Mouse (Mus musculus): ENCODE results near the gene Tecr.
A peak's percentile ranks its signal among the peaks of the same experiment; 100 is the strongest.
"Not testable (repeated sequence)": the region's sequence is repeated elsewhere in the genome, so short reads cannot be mapped to it uniquely, and the experiment has no call there.

Gene Tecr

DNA sequence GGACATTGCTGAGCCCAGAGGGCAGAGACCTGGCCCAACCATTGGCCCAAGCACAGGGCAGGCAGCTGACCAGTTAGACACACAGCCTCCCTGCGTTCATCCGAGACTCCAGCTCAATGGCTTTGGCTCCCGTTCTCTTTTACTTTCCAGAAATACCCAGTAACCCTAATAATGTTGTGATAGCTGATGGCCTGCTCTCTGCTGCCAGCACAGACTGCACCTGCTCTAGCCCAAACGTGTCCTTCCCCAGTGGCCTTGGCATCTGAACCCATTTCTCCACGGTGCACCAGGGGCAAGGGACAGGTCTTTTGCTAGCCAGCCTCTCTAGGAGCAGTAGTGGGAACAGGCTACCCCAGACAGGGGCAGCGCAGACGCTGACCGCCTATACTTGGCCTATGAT is 26.9 kb downstream of the Tecr start:
- no peak for DNase-seq (ENCODE audit: low read depth)

DNA sequence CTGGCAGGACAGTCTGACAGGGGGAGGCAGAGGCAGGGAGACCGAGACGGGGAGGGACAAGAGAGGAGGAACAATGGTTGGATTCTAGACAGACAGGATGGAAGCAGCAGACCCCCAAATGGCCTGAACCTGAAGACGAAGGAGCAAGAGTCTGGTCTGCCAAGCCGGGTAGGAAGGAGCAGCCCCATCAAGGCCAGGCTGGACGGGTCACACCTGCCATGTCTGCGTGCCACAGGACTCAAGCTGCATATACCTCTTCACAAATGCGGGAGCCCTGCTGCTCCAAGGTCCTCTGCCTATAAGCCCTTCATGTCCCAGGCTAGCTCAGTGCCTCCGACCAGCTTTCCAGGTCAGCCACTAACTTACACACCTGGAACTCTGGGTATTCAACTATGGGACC is 28.1 kb downstream of the Tecr start:
- DNase-seq (ENCODE audit: low read depth): no peak

DNA sequence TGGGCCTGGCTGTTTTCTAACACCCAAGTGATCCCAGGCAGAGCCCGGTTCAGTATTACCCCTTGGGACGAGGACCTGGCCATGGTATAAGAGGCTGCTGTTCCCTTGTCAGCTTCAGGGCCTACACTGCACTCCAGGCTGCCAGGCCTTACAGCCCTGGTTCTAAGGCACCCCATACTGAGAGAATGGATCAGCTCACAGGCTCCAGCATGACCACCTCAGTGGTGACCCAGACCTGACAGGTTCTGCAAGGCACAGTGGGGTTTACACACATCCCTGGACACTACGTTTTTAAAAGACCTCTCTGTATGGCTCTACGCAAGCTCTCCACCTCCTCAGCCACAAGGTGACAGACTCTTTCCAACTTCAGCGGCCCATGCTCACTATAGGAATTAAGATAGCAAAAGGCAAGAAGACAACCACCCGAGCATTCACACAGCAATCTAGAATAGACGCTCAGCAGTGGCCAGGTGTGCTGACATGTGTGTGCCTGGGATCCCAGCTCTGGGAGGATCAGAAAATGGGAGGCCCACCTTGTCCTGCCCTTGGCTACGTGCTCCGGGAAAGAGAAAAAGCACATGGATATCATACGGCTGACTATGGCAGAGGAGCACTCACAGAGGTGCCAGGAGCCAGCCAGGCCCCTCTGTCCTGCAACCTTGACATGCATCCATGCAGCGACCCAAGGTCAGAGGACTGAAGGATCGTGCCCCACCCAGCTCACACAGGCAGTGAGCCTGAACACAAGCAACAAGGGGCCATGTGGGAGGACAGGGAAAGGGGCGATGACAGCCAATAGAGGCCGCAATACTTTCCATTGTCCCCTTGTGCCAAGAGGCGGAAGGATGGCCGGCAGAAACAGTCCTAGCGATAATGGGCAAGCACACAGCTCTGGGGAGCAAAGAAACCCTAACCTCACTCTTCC is 29.4 kb downstream of the Tecr start:
- DNase-seq (ENCODE audit: low read depth): no peak

DNA sequence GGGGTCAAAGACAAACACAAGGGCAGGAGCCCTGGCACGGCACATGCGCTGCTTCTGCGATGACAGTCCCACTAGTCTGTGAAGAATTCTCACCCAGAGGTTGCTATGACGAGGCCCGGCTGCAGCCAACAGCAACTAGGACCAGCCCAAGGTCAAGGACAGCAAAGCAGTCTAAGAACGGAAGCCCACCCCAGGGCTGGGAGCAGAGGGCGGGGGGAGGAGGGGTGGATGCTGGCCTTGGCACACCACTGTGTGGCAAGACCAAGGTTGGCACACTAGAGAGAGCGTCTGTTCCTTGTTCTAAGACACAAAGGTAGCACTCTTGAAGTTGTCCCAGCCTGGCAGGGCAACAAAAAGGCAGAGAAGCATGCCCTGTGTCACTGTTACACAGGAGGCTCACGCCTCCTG is 30.4 kb downstream of the Tecr start:
- no peak for DNase-seq (ENCODE audit: low read depth)

DNA sequence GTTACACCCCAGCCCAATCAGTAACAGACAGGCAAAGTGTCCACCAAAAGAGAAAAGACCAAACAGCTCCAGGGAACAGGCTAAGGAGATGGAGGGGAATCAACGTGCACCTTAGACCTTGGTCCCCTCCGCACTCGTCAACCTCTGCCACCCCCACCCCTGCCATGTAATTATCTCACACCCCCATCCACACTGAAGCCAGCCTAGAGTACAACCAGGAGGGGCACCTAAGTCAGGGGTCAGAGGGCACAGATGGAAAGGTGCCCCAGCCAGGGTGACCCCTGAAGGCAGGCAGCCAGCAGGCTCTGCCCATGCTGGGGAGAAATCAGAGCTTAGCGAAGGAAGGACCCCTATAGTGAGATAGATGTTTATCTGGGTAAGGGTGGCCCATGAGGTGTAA is 30.9 kb downstream of the Tecr start:
- no peak for DNase-seq (ENCODE audit: low read depth)

DNA sequence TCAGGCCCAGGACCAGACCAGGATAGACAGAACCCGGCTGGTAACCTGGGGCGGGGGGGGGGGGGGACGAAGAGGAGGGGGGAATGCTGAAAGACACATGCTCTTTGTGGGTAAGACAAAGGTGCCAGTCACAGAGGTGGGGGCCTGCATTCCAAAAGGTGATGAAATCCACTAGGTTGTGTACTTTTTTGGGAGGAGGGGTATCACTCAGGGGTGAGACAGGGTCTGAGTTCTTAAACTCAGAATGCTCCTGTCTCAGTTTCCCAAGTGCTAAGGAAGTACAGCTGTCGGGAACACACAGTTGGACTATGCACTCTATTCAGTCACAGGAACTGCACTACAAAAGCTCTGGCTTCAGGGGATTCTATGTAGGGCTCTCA is 31.3 kb downstream of the Tecr start:
- DNase-seq (ENCODE audit: low read depth): no peak

DNA sequence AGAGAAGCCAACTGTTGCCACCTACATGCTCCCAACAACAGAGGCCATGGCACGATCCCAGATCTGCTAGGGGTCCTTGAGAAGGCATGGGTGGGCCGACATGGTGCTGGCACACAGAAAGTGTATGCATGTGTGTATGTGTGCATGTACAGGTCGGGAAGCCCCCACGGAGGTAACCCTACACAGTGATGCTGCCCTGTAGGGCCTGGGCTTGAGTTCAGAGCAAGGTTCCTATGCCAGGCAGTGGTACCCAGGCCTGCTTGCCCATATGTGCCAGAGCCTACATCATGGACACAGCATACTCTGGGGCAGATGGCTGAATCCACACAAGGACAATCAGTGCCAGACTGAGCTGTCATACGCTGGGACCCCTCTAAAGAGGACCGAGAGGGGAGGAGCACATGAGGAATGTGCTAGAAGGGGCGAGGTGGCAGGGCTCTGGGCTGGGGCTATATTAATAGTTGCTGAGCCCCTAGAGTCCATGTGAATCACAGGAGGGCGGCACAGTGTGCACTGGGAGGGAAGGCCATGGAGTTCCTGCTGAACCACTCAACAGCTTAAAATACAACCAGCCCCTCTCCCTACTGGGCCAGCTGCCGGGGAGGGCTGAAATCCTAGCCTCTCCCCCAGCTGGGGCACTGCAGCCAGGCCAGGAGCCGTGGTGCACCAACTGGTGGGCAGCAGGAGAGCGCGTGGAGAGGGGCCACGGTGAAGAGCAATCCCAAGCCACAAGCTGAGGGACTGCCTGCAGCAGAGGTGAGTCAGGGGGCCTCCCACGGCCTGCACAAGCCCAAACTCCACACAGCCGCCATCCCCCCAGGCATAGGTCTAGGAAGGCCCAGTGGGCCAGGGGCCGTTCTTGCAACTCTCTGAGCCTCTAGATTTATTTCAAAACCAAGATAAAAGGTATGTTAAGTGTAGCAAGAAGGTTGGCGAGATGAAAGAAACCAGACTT is 31.9 kb downstream of the Tecr start:
- DNase-seq (ENCODE audit: low read depth): no peak

DNA sequence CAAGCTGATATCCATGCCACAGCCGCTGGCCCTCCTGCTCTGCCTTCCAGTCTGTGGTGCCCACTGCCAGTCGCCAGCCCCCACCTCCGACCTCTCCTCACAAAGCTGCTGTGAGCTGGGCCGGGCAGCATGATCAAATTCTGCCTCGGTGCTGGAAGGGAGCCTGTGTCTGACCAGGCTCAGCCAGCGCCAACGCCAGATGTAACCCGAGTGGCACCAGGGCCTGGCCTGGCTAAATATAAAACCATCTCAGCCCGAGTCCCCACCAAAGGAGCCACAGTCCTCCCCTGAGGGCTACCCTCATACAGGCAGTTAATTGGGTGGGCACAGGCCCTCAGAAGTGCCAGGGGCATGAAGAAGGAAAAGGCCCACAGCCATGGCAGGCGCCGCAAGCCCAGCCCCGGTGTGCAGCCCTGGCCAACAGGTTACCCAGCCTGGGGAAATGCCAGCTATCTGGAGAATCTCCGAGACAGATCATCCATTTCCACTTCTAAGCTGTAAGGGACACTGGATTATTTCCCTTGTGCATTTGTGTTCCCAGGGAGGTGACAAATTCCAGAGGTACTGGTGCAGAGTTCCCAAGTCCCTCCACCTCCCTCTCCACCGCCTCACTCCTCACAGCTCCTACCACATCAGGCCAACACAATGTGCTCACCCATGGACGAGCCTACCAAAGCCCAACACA is 33.0 kb downstream of the Tecr start:
- no peak for DNase-seq (ENCODE audit: low read depth)

DNA sequence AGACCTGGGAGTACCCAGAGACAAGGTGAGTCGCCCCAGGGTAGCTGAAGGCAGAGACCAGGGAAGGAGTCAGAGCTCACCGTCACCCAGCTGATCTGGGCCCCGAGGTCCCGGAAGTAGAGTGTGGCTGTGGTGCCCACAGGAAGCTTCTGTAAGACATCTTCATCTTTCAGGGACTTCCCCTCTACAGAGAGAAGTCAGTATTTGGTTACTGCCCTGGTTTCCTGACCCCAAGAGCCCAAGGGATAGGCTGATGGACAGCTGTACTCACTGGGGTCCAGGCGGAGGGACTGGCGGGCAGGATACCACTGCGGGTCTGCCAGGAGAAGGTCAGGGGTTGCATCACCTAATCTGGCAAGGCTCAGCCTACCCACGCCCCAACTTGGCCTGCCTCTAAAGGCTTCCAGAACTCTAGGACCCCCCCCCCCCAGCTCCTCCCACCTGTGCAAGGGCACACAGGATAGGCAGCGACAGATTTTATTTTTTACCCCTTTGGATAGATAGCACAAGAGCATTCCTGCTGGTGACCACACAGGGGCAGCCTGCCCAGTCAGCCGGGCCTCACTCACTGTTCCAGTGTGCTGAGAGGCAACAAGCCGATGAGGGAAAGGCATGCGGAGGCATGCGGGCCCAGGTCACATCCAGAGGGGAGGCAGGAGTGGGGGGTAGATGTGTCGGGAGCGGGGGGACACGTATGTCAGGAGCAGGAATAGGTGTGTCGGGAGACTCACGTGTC is 34.5 kb downstream of the Tecr start:
- no peak for DNase-seq (ENCODE audit: low read depth)

DNA sequence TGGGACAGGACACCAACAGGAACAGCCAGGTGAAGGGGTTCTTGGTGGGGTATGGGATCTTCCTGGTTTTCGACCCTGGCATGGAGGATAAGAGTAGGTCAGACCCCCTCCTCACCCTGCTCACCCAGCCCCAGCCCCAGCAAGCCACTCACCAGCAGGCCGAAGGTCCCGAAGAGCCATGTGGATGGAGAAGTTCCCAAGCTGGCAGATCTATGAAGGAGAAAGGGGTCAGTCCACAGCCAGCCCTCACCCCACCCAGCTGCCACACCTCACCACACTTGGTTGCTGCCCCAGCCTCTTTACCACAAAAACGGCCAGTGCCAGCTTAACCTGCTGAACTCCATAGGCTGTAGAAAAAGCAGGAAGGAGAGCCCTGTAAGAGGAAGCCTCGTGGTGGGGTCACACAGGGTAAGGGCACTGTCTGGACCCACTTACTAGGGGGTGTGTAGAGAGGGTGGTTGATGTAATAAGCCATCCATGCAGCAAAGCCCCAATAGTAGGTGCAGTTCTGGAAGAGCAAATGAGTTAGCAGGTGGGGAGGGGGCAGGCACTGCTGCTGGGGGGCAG is 35.4 kb downstream of the Tecr start:
- DNase-seq (ENCODE audit: low read depth): no peak

DNA sequence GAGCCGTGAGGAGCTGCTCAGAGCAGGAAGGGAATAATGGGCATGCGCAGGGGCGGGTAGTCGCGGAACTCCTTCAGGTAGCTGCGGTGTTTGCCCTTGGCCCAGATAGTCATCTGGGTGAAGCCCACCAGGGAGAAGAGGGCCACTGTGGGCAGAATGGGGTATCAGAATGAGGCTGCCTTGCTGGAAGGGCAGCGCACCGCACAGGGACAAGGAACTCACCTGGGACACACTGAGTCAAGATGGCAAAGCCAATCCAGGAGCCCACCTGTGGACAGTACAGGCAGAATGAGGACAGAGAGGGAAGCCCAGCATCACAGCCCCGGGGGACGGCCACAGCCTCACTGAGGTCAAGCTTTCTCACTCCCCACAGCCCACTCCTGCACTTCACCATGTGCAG is 36.0 kb downstream of the Tecr start:
- DNase-seq (ENCODE audit: low read depth): no peak

DNA sequence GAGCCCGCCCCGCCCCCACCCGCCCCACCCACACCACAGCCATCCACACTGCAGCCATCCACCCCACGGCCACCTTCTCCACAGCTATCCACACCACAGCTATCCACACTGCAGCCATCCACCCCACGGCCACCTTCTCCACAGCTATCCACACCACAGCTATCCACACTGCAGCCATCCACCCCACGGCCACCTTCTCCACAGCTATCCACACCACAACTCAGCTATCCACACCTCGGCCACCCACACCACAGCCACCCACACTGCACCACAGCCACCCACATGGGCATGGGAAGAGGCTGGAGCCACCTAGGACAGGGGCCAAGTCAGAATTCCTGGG is 36.8 kb downstream of the Tecr start:
- DNase-seq (ENCODE audit: low read depth): not testable (repeated sequence)

DNA sequence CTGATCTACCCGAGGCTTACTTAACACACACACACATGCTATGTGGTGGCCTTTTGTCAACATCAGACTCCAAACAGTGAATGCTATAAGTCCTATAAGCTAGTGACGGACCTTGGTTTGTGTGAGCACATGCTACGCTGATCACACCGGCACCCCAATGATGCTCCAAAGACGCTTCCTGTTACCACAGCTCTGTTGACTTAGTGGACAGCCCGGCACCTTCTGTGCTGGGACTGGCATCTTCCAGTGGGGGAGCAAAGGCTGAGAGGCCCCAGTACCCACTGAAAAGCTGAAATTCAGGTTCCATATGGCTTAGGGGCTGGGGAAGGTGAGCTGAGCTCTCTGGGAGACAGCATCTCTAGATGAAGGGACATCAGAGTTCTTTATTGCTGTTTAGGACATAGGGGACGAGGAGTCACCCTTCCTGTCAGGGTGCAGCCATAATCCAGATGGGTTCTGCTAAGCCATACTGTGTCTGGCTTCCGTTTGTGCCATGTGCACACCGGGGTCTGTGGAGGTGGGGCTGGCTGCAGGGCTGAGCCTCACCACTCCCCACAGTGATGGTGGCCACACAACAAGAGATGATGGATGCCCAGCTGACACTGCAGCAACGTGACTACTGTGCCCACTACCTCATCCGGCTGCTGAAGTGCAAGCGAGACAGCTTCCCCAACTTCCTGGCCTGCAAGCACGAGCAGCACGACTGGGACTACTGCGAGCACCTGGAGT is 37.3 kb downstream of the Tecr start:
- no peak for DNase-seq (ENCODE audit: low read depth)

DNA sequence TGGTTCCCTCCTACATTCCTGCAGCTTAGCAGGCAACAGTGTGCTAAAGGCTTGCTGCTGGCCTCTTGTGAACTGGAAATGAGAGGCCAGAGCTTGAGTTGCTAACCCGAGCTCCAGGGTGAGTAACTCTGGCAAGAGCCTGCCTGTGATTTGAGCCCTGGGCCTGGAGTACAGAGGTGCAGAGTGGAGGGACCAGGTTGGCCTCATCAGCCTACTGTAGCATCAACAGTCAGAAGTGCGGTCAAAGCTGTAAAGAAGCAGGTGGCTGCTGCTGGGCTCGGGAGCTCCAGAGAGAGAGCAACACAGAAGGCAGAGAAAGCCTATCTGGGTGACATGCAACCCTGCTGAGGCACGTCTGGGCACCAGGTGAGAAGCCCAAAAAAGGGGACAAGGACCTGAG is 38.6 kb downstream of the Tecr start:
- no peak for DNase-seq (ENCODE audit: low read depth)

DNA sequence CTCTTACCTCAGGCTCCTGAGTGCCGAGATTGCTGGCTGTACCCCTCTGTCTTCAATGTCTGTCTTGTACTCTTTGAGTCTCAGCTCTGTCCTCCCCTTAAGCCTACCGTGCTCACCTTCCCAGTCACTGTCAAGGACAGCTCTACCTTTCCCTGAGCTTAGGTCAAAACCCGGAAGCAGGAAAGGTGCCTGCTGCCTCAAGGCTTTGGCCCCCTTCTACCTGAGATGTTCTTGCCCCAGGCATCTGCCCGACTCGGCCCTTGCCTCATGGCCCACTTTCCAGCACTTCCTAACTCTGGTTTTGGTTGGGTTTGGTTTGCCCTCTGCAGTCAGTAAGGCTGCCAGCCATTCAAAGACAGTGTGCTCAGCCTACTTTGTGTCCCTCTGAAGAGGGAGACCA is 39.0 kb downstream of the Tecr start:
- DNase-seq (ENCODE audit: low read depth): no peak

DNA sequence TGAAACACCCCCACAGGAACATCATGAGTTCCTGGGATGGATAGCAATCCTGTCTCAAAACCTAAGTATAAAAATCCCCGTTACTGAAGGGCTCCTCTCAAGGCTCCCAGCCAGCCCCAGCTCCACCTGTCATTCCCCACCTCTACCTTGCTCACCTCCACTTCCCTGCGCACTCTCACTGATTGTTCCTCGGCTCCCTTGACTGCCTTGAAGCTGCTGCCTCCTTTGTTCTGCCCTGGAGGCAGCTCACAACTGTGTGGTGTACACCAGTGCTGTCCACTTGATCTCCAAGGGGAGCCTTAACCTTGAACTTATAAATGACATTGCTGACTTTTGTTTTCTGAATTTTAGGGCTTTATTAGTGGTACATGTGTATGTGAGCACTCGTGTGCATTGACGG is 39.6 kb downstream of the Tecr start:
- DNase-seq (ENCODE audit: low read depth): no peak

DNA sequence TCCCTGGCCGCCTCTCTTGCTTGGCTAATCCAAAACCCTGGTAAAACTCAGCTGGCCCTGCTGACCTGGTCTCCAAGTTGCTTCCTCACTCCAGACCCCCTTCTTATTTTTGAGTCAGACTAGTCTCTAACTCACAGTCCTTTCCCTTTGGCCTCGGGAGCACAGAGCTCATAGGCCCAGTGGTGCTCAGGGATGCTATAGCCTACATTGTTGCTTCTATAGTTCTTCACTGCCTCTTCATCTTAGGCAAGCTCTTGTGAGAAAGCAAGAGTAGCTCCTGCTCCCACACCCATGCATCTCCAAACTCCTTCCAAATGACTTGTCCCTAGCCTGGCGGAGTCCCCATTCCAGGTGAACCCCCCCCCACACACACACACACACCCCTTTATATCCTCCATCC is 40.1 kb downstream of the Tecr start:
- no peak for DNase-seq (ENCODE audit: low read depth)

DNA sequence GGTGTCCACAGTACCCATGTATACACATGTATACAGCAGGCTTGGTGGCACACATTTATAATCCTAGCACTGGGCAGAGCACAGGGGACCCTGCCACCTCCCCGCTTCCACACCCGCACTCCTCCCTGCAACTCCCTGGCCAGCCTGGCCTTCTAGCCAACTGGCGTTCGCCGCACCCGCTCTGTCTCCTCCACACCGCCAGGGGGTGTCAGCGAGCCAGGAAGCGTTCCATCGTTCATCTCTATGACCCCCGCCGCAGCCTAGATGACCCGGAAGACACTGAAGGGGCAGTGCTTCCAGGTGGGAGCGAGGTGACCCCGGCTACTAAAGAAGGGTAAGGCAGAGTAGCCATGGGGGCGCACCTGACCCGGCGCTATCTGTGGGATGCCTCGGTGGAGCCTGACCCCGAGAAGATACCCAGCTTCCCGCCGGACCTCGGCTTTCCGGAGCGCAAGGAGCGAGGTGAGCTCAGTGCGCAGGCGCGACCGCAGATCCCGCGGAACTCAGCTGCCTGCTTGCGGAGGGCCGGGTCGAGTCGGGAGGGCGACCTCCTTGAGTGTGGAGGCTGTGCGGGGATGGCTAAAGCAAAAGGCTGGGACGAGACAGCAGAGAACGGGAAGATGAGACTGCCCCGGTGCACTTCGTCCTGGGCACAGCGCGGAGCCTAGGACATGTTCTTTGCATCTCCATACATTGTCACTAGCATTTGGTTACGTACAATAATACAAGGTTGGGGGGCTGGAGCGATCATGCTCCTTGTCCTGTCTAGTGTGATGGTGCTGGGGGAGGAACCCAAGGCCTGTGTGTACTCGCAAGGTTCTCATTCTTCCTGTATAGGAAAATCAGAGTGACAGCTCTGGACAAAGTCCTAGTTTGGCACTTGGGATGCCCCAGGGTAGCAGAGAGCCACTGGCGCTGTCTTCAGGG is 41.0 kb downstream of the Tecr start, which contains the start of gene Ndufb7:
Ndufb7 (plus strand) TSS at position 203 of the 927 bp plus-strand sequence.
- DNase-seq (ENCODE audit: low read depth): peak; percentile 95

DNA sequence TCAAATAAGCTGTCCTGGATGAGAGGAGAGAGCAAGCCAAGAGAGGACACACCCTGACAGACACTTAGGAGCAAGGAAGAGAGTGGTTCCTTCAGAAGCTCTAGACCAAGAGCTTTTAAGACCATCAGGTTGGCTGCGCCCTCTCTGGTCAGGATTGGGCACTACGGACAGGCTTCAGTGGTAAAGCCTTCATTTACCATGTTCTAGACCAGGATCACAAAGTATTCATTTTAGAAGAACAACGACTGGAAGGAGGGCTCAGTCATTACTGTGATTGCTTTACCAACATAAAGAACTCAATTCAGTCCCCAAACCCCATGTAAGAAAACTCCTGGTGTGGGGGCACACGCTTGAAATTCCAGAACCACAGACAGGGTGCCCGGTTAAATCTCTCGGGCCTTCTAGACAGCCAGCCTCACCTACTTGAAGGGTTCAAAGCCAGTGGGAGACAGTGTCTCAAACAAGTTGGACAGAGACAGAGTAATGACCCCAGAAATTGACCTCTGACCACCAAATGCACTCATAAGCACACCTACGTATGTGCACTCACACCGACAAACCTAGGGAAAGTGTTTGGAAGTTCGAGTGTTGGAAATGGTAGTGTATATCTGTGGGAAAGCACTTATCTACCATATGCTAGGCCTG is 41.9 kb downstream of the Tecr start:
- DNase-seq (ENCODE audit: low read depth): peak; percentile 41

Measured in NIH3T3 (cell line).